Mouse (Mus musculus): Measurements from ENCODE around the gene Nrp2. TPM values are rescaled to one million over a fixed set of nuclear protein-coding genes. Genes with fewer than 3 reads are reported as not detected.

Nrp2 gene
- total and polyA plus RNA-seq, 2 experiments from 2014 or later = 17.4 to 48.7 TPM

DNA sequence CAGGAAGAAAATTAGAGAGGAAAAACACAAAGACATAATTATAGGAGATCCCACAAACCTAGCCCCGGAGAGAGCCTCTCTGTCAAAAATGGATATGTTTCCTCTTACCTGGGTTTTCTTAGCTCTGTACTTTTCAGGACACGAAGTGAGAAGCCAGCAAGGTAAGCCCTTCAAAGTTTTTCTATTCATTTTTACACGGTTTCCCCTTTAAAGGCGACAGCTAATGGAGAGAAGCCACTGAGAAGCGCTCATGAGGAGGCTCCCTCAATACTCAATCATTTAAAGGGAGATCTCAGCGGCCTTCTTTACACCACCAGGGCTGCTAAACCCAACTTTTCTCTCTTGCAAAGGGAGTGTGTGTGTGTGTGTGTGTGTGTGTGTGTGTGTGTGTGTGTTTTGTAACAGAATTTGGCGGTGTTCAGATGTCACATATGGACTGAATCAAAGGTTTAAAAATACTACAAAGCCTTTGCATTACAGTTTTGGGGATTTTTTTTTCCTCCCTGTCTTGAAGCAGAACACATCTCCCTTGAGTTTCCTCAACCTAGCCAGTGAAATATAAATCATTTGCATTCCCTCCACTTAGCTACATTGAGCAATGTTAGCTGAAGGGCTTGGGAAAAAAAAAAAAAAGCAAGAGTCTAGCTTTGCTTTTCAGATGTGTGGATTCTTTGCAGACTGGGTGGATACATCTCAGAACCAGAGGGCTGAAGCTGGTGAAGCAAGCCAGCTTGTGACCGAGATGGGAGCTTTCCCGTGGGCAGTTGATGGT is 1.2 kb downstream of the Nrp2 start:
- H3K27me3 ChIP-seq (ENCODE audit: insufficient read depth, low read length) = no peaks in the 10 kb centered on the region
- ATAC-seq (no peak), DNase-seq (ENCODE audit: low spot score) (peak; percentile 35)
- H3K9ac ChIP-seq (replicated peaks; ENCODE audit: low read length) = peak overlapping the region; percentile 66
- H3K4me2 ChIP-seq (ENCODE audit: low read depth, low read length) = peak overlapping the region; percentile 99
- no peaks in the 10 kb centered on the region for H3K9me3 ChIP-seq (ENCODE audit: low read length)
- no peaks in the 10 kb centered on the region for H3K36me3 ChIP-seq (ENCODE audit: insufficient read depth, low read length)
- peaks cover 14% of the 10 kb centered on the region for H3K4me1 ChIP-seq (ENCODE audit: insufficient read depth, low read length)
- H3K4me3 ChIP-seq (ENCODE audit: low read length) = peak overlapping the region; percentile 77
- WGBS = 10% methylated on average over 9 of the region's 9 CpGs
- no peak for TF ChIP-seq CTCF (IDR thresholded peaks at IDR 0.05; ENCODE audit: low read depth)
- peak overlapping the region; percentile 76; the same call in 1 of the 2 replicates for H3K27ac ChIP-seq

DNA sequence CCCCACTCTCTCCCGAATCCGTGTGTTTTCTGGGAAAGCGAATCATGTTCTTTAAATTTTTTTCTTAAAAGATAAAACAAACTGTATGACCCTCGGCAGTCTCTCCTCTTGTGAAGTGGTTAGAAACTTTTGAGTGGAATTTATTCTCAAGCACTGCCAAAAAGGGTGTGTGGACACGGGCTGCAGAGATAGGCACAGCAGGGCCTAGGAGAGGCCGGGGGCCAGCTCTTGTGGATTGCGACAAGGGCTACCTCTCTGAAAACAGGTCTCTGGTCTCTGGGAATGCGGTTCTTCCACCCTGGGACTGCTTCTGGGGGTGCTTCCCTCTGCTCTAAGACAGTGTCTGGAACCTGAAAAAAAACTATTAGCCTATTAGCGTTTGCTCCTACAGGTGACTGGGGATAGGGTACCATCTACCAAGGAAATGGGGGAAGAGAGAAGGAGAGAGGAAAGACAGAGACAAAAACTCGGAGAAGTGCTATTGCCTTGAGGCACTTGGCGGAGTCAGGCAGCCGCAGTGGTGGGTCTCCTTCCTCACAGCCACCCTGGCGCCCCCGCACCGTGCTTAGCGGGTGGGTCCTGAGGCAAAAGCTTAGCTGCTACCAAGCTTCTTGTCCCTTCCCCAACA is 1.9 kb downstream of the Nrp2 start:
- ATAC-seq = no peak
- H3K9me3 ChIP-seq (ENCODE audit: low read length) = no peaks in the 10 kb centered on the region
- no peaks in the 10 kb centered on the region for H3K27me3 ChIP-seq (ENCODE audit: insufficient read depth, low read length)
- peak; percentile 25 for DNase-seq (ENCODE audit: low spot score)
- peak overlapping the region; percentile 66 for H3K9ac ChIP-seq (replicated peaks; ENCODE audit: low read length)
- TF ChIP-seq CTCF (IDR thresholded peaks at IDR 0.05; ENCODE audit: low read depth) = no peak
- peak overlapping the region; percentile 77 for H3K4me3 ChIP-seq (ENCODE audit: low read length)
- peak overlapping the region; percentile 76 for H3K27ac ChIP-seq
- peaks cover 14% of the 10 kb centered on the region for H3K4me1 ChIP-seq (ENCODE audit: insufficient read depth, low read length)
- no peaks in the 10 kb centered on the region for H3K36me3 ChIP-seq (ENCODE audit: insufficient read depth, low read length)
- H3K4me2 ChIP-seq (ENCODE audit: low read depth, low read length) = peak overlapping the region; percentile 99
- WGBS = 10% methylated on average over 16 of the region's 16 CpGs

DNA sequence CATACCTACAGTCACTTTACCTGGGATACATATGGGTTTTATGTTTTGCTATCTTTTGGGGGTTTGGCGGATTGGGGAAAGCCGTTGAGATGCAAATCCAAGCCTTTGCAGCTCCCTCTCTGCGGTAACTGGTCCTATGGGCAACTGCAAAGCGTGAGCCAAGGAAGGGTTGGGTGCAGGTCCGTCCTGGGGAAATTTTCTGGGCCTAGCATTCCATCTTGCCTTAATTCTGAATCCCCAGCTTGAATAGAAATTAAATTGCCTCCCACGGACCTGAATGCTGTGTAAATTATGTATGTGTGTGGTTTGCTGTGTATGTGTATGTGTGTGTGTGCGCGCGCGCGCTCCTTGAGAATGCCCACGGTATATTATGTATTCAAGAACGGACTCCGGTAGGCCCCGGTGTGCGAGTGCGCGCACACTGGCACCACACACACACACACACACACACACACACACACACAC is 2.5 kb downstream of the Nrp2 start:
- Histone ChIP-seq H3K4me3 (ENCODE audit: low read length) (peak overlapping the region; percentile 77), H3K9me3 (ENCODE audit: low read length) (no peaks in the 10 kb centered on the region), H3K9ac (replicated peaks; ENCODE audit: low read length) (peak overlapping the region; percentile 66), H3K4me1 (ENCODE audit: insufficient read depth, low read length) (peaks cover 14% of the 10 kb centered on the region), H3K27ac (peak overlapping the region; percentile 76), H3K36me3 (ENCODE audit: insufficient read depth, low read length) (no peaks in the 10 kb centered on the region), H3K4me2 (ENCODE audit: low read depth, low read length) (peak overlapping the region; percentile 99), H3K27me3 (ENCODE audit: insufficient read depth, low read length) (no peaks in the 10 kb centered on the region)
- DNase-seq (ENCODE audit: low spot score) (peak; percentile 53), ATAC-seq (peak; percentile 7; the same call in 1 of the 2 replicates)
- no peak for TF ChIP-seq CTCF (IDR thresholded peaks at IDR 0.05; ENCODE audit: low read depth)
- WGBS = 5% methylated on average over 18 of the region's 18 CpGs

DNA sequence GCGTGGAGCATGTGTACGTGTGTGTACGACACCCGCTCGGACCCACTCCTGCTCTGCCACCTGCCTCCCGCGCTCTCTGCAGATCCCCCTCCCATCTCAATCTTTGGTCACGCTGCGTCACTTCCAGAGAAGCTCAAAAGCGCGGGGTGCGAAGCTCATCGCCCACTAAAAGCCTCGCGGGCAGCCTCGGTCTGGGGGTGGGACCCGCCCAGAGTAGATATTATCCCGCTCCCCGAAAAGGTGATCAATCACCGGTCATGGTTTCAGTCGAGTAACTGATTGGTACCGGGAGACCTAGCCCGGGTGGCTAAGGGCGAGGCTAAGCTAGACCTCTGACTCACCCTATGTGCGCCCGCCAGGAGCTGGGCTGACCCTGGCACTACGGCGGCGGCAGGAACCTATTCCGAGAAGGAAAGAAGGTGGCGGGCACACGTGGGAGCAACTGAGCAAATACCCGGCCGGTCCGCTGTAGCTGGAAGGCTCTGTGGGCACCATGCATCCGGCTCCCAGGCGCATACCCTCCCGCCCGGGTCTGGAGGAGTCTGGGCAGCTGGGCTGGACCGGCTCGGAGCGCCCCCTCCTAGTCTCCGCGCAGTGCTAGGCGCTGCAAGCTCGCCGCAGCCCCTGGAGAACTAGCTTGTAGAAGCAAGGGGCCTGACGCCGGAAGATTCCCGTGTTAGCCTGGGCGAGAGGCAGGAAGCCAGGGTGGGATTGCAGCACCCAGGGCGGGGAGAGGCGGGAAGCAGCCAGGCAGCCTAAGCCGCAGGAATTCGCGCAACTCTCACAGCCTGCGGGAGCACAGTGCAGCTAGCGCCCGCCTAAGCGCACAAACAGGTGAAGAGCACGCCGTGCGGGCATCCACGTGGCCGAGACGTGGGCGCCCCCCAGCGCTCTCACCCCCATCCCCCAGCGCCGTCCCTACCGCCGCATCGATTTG is 3.3 kb downstream of the Nrp2 start:
- TF ChIP-seq CTCF (IDR thresholded peaks at IDR 0.05; ENCODE audit: low read depth) = no peak
- ATAC-seq (peak; percentile 66), DNase-seq (ENCODE audit: low spot score) (peak; percentile 67)
- H3K9me3 ChIP-seq (ENCODE audit: low read length) = no peaks in the 10 kb centered on the region
- H3K27me3 ChIP-seq (ENCODE audit: insufficient read depth, low read length) = no peaks in the 10 kb centered on the region
- H3K4me2 ChIP-seq (ENCODE audit: low read depth, low read length) = peak overlapping the region; percentile 99
- no peaks in the 10 kb centered on the region for H3K36me3 ChIP-seq (ENCODE audit: insufficient read depth, low read length)
- peak overlapping the region; percentile 77 for H3K4me3 ChIP-seq (ENCODE audit: low read length)
- peak overlapping the region; percentile 66 for H3K9ac ChIP-seq (replicated peaks; ENCODE audit: low read length)
- WGBS = under 1% methylated on average over 73 of the region's 73 CpGs
- H3K4me1 ChIP-seq (ENCODE audit: insufficient read depth, low read length) = peaks cover 14% of the 10 kb centered on the region
- peak overlapping the region; percentile 76 for H3K27ac ChIP-seq

DNA sequence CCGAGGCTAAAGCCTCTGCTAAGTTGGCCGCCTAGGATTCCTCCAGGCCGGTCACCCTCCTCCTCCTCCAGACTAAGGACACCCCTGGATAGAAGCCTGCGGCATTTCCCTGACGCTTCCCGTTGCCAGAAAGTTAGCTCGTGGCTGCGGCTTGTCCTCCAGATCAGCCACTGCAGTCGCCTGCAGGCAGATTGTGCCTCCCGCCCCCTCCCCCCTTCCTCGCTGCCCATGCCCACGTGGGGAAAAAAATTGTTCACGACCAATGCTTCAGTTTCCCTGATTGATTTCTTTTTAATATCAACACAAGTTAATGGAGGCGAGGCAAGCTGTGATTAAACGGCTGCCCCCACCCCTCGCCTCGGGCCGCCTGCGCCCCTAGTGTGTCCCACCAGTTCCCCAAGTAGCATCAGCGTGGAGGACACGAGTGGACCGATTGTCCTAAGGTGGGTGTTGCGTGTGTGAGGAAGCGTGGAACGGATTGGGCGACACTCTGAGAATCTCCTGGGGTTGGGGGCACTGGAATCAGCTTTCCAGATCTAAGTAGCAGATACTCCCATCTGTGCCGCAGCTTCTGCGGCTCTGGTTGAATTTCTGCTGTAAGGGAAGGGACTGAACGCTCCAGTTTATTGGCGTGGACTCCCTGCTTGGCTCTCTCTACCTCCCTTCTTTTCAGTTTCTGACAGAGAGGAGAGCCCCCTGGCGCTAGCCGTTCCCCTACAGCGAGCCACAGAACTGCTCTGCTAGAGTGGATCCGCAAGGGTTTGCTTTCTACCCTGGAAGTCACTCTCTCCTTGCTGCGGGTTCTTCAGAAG is 4.2 kb downstream of the Nrp2 start:
- no peaks in the 10 kb centered on the region for H3K36me3 ChIP-seq (ENCODE audit: insufficient read depth, low read length)
- DNase-seq (ENCODE audit: low spot score) = peak; percentile 75
- H3K4me1 ChIP-seq (ENCODE audit: insufficient read depth, low read length) = peaks cover 12% of the 10 kb centered on the region
- H3K4me2 ChIP-seq (ENCODE audit: low read depth, low read length) = peak overlapping the region; percentile 99
- under 1% methylated on average over 34 of the region's 35 CpGs for WGBS
- H3K27ac ChIP-seq = peak overlapping the region; percentile 76
- TF ChIP-seq CTCF (IDR thresholded peaks at IDR 0.05; ENCODE audit: low read depth) = peak; percentile 47; the same call in 1 of the 2 replicates
- no peaks in the 10 kb centered on the region for H3K9me3 ChIP-seq (ENCODE audit: low read length)
- peak overlapping the region; percentile 66 for H3K9ac ChIP-seq (replicated peaks; ENCODE audit: low read length)
- H3K27me3 ChIP-seq (ENCODE audit: insufficient read depth, low read length) = no peaks in the 10 kb centered on the region
- no peak for ATAC-seq
- H3K4me3 ChIP-seq (ENCODE audit: low read length) = peak overlapping the region; percentile 77
